22 mouse cellular contexts compared by ENCODE assay signal in the genomic region with DNA sequence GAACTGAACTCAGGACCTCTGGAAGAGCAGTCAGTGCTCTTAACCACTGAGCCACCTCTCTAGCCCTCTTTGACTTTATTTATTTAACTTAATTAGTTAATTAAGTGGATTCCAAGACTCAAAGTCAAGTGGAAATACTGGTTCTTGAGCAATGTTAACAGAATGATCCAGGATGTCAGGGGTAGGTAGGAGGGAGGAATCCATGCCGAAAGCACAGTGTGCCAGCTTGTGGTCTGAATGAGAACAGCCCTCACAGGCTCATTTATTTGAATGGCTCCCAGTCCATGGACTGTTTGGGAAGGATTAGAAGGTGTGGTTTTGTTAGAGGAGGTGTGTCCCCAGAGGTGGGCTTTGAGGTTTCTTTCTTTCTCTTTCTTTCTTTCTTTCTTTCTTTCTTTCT. TPM values are rescaled to one million over a fixed set of nuclear protein-coding genes. Genes with fewer than 3 reads are reported as not detected.
"Had no signal": no experiment of that assay in that cellular context is flagged by ENCODE, and none has a peak within 500 bp of the region (broad histone marks: within the 10 kb centered on the region; RNA-seq: fewer than 3 reads in every experiment).

No protein-coding gene starts in this region.

- DNase-seq: gastrocnemius, postnatal 14 days; gastrocnemius, postnatal 36 days; heart, adult 11 months; heart, adult 2 months; heart, postnatal 14 days; heart, postnatal 36 days; kidney, adult 11 months; kidney, postnatal 14 days; kidney, postnatal 36 days; layer of hippocampus, adult 9-11 months; liver had no signal

- H3K9ac ChIP-seq: heart, embryonic 13.5 days; heart, embryonic 15.5 days; hindbrain, embryonic 13.5 days; hindbrain, embryonic 15.5 days; limb, embryonic 12.5 days had no signal

- H3K9me3 ChIP-seq: heart, embryonic 13.5 days; heart, embryonic 15.5 days; hindbrain, embryonic 13.5 days; hindbrain, embryonic 15.5 days; limb, embryonic 10.5 days; limb, embryonic 12.5 days had no signal

- H3K4me1 ChIP-seq: limb, embryonic 12.5 days had no signal

- H3K27me3 ChIP-seq: heart, embryonic 15.5 days; hindbrain, embryonic 13.5 days; hindbrain, embryonic 15.5 days; limb, embryonic 12.5 days had no signal

- H3K36me3 ChIP-seq: heart, embryonic 13.5 days; heart, embryonic 15.5 days had no signal

- ATAC-seq: hindbrain, postnatal 0 days; intestine, embryonic 16.5 days had no signal

- H3K27ac ChIP-seq: heart, adult 2 months; heart, embryonic 13.5 days; heart, embryonic 15.5 days; hindbrain, embryonic 13.5 days; hindbrain, embryonic 15.5 days; hindbrain, postnatal 0 days; left cerebral cortex, adult 2 months; limb, embryonic 10.5 days; limb, embryonic 12.5 days had no signal

- H3K4me2 ChIP-seq: heart, embryonic 11.5 days; heart, embryonic 13.5 days; heart, embryonic 15.5 days; hindbrain, embryonic 13.5 days; hindbrain, embryonic 15.5 days; limb, embryonic 12.5 days; liver, embryonic 11.5 days had no signal

- H3K4me3 ChIP-seq: heart, adult 2 months; heart, embryonic 13.5 days; heart, embryonic 15.5 days; hindbrain, embryonic 13.5 days; hindbrain, embryonic 15.5 days; left cerebral cortex, adult 2 months; limb, embryonic 10.5 days; limb, embryonic 12.5 days had no signal

RNA-seq across cellular contexts. Expression of a gene that starts 46.2 kb away (rescaled TPM):
- polyA plus RNA-seq: intestine, embryonic 16.5 days had no signal
